Mouse (Mus musculus): Measurements from ENCODE around the gene Cmah. TPM values are rescaled to one million over a fixed set of nuclear protein-coding genes. Genes with fewer than 3 reads are reported as not detected.

Cmah gene
- polyA plus RNA-seq (2017; shearing (Covaris generic)), result 10 to 100 TPM; 44.0 to 44.5 TPM

- no peak for ATAC-seq
These were observed at the start of gene Cmah for GRCm38 (mm10) chr13:24327201-24327600. Cmah (plus strand) TSS chr13:24327404.

- no peak for ATAC-seq
These were observed 47.8 kb upstream of the Cmah start for GRCm38 (mm10) chr13:24279407-24279761.

- no peak for ATAC-seq
These were observed 47.3 kb upstream of the Cmah start for GRCm38 (mm10) chr13:24279762-24280438.

GRCm38 (mm10) chr13:24280439-24281431, 46.5 kb upstream of the Cmah start, which contains the start of gene Carmil1:
Carmil1 (minus strand) TSS chr13:24280795.
- no peak for ATAC-seq

GRCm38 (mm10) chr13:24287381-24287780, 39.8 kb upstream of the Cmah start:
- no peak for ATAC-seq

GRCm38 (mm10) chr13:24297252-24297651, 30.0 kb upstream of the Cmah start:
- no peak for ATAC-seq

- no peak for ATAC-seq
These were observed 21.7 kb upstream of the Cmah start for GRCm38 (mm10) chr13:24305486-24305885.

GRCm38 (mm10) chr13:24306248-24306647, 21.0 kb upstream of the Cmah start:
- ATAC-seq, result no peak

GRCm38 (mm10) chr13:24311011-24311940, 15.9 kb upstream of the Cmah start:
- ATAC-seq, result no peak

GRCm38 (mm10) chr13:24316563-24316962, 10.6 kb upstream of the Cmah start:
- ATAC-seq, result no peak

GRCm38 (mm10) chr13:24318618-24319017, 8.6 kb upstream of the Cmah start:
- ATAC-seq, result no peak

- no peak for ATAC-seq
These were observed 5.9 kb upstream of the Cmah start for GRCm38 (mm10) chr13:24321313-24321712.

GRCm38 (mm10) chr13:24328036-24328817, 1.0 kb downstream of the Cmah start:
- ATAC-seq, result no peak

GRCm38 (mm10) chr13:24330128-24330527, 2.9 kb downstream of the Cmah start:
- no peak for ATAC-seq

- no peak for ATAC-seq
These were observed 3.8 kb downstream of the Cmah start for GRCm38 (mm10) chr13:24330836-24331523.

- no peak for ATAC-seq
These were observed 5.3 kb downstream of the Cmah start for GRCm38 (mm10) chr13:24332537-24332936.

- no peak for ATAC-seq
These were observed 9.6 kb downstream of the Cmah start for GRCm38 (mm10) chr13:24336818-24337217.

GRCm38 (mm10) chr13:24337874-24338273, 10.7 kb downstream of the Cmah start:
- ATAC-seq, result no peak

- ATAC-seq, result no peak
These were observed 11.2 kb downstream of the Cmah start for GRCm38 (mm10) chr13:24338343-24338861.

GRCm38 (mm10) chr13:24339907-24340306, 12.7 kb downstream of the Cmah start:
- no peak for ATAC-seq

GRCm38 (mm10) chr13:24340462-24340861, 13.3 kb downstream of the Cmah start:
- no peak for ATAC-seq
